Mouse (Mus musculus): ENCODE data around the gene Irgc1. TPM values are rescaled to one million over a fixed set of nuclear protein-coding genes. Genes with fewer than 3 reads are reported as not detected.
"Not testable (repeated sequence)": the region's sequence is repeated elsewhere in the genome, so short reads cannot be mapped to it uniquely, and the experiment has no call there.

The Irgc1 gene
- total and polyA plus RNA-seq, 2 experiments from 2014 or later, result not detected

DNA sequence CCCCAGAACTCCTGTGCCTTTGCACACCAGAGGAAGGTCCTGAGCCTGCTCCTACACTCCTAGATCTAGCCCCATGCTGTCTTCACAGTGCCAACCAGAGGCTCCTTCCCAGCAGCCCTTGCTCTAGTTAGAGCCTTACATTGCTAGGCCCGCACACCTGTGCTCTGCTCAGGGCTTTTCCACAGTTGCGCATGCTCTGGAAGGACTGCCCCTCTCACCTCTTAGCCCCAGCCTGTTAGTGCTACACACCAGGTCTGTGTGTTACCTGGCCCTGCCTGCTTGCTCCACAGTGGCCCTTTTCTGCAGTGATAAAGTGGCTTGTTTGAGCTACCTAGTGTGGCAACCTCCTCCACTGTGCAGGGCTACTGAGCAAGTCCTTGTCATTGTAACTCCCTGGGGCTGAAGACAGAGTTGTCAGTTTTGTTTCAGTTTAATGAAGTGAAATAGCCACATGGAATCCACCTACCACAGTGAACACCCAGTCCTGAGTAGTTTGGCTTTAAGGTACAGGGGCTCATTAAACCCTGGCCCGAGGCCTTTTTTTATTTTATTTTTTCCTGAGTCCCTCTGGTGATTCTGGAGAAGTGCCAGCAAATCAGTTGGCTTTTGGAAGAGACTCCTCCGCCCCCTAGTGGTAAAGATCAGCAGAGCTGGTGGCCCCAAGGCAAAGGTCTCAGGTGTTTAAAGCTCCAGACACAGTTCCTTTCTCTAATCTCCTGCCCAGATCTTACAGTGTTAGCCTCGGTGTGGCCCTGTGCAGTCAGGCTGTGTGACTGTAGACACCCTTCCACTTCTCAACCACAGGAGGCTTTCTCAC is 45.4 kb downstream of the Irgc1 start:
- Histone ChIP-seq H3K4me3 (ENCODE audit: low read depth, low read length) (no peak overlapping the region), H3K4me2 (ENCODE audit: low read depth, low read length, poor library complexity, severe bottlenecking) (no peak overlapping the region), H3K9ac (replicated peaks; ENCODE audit: low read length, poor library complexity, severe bottlenecking) (no peak overlapping the region), H3K9me3 (ENCODE audit: low read length) (no peaks in the 10 kb centered on the region), H3K27me3 (ENCODE audit: insufficient read depth, low read length) (no peaks in the 10 kb centered on the region), H3K4me1 (ENCODE audit: insufficient read depth, low read length) (no peaks in the 10 kb centered on the region), H3K36me3 (ENCODE audit: insufficient read depth, low read length) (peaks cover 26% of the 10 kb centered on the region), H3K27ac (ENCODE audit: low read depth, low read length) (peak overlapping the region; percentile 57; the same call in 1 of the 2 replicates)
- WGBS, result 43% methylated on average over 5 of the region's 5 CpGs
- peak; percentile 81 for TF ChIP-seq CTCF (IDR thresholded peaks at IDR 0.05)
- DNase-seq (ENCODE audit: low spot score), result peak; percentile 87
- no peak for ATAC-seq (ENCODE audit: low FRiP score)

DNA sequence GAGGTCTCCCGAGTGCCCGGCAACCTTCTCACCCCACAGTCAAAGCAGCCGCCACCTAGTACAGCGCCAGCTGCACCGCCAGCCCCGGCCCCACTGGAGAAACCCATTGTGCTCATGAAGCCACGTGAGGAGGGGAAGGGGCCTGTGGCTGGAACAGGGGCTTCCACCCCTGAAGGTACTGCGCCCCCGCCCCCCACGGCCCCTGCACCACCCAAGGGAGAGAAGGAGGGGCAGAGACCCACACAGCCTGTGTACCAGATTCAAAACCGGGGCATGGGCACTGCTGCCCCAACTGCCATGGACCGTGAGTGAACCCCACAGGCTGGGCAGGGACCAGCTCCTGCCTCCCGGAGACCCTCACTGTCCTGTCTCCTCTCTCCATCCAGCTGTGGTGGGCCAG is 46.4 kb downstream of the Irgc1 start:
- no peak overlapping the region for H3K4me3 ChIP-seq (ENCODE audit: low read depth, low read length)
- H3K36me3 ChIP-seq (ENCODE audit: insufficient read depth, low read length), result peaks cover 26% of the 10 kb centered on the region
- ATAC-seq (ENCODE audit: low FRiP score), result no peak
- no peak for TF ChIP-seq CTCF (IDR thresholded peaks at IDR 0.05)
- H3K9me3 ChIP-seq (ENCODE audit: low read length), result no peaks in the 10 kb centered on the region
- H3K9ac ChIP-seq (replicated peaks; ENCODE audit: low read length, poor library complexity, severe bottlenecking), result no peak overlapping the region
- no peak overlapping the region for H3K27ac ChIP-seq (ENCODE audit: low read depth, low read length)
- DNase-seq (ENCODE audit: low spot score), result no peak
- no peaks in the 10 kb centered on the region for H3K27me3 ChIP-seq (ENCODE audit: insufficient read depth, low read length)
- no peak overlapping the region for H3K4me2 ChIP-seq (ENCODE audit: low read depth, low read length, poor library complexity, severe bottlenecking)
- 86% methylated on average over 13 of the region's 13 CpGs for WGBS
- no peaks in the 10 kb centered on the region for H3K4me1 ChIP-seq (ENCODE audit: insufficient read depth, low read length)

DNA sequence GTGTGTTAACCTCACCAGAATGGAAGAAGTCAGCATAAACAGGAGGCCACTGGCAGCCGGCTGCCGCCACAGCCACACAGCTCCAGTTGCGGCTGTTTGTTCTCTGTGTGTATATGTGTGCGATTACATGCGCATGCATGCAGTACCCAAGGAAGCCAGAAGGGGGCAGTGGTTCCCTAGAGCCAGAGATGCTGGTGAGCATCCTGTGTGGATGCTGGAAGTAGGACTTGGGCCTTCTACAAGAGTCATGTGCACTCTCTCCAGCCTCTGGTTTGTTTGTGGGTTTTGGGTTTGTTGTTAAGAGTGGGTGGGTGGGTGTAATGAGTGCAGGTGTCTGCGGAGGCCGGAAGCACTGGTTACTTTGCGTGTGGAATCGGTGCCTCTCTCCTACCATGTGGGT is 49.2 kb downstream of the Irgc1 start:
- peak; percentile 70 for TF ChIP-seq CTCF (IDR thresholded peaks at IDR 0.05)
- H3K9me3 ChIP-seq (ENCODE audit: low read length), result no peaks in the 10 kb centered on the region
- DNase-seq (ENCODE audit: low spot score), result no peak
- ATAC-seq (ENCODE audit: low FRiP score), result no peak
- H3K4me2 ChIP-seq (ENCODE audit: low read depth, low read length, poor library complexity, severe bottlenecking), result no peak overlapping the region
- H3K27me3 ChIP-seq (ENCODE audit: insufficient read depth, low read length), result no peaks in the 10 kb centered on the region
- H3K27ac ChIP-seq (ENCODE audit: low read depth, low read length), result no peak overlapping the region
- no peak overlapping the region for H3K4me3 ChIP-seq (ENCODE audit: low read depth, low read length)
- H3K9ac ChIP-seq (replicated peaks; ENCODE audit: low read length, poor library complexity, severe bottlenecking), result no peak overlapping the region
- WGBS, result 99% methylated on average over 9 of the region's 9 CpGs
- no peaks in the 10 kb centered on the region for H3K4me1 ChIP-seq (ENCODE audit: insufficient read depth, low read length)
- peaks cover 20% of the 10 kb centered on the region for H3K36me3 ChIP-seq (ENCODE audit: insufficient read depth, low read length)

DNA sequence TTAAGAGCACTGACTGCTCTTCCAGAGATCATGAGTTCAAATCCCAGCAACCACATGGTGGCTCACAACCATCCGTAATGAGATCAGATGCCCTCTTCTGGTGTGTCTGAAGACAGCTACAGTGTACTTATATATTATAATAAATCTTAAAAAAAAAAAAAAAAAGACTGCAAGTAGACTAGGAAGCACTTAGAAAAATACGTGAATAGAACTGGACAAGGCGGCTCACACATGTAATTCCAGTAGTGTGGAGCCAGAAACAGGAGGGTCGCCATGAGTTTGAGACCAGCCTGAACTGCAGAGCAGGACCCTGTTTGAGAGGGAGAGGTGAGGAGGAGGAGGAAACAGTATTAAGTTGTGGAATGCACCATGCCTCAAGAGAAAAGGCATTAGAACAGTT is 51.6 kb downstream of the Irgc1 start:
- ATAC-seq (ENCODE audit: low FRiP score), result not testable (repeated sequence)

DNA sequence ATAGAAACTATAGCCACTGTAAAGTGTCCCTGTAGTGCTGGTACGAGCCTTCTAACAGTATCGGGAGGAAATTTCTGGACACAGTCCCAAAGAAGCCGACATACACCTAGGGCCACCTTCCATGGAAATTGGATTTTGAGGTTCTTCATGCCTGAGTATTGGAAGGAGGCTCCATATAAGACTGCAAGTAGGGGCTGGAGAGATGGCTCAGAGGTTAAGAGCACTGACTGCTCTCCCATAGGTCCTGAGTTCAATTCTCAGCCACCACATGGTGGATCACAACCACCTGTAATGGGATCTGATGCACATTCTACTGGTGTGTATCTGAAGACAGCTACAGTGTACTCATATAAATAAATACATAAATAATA is 52.0 kb downstream of the Irgc1 start:
- H3K36me3 ChIP-seq (ENCODE audit: insufficient read depth, low read length), result peaks cover 8% of the 10 kb centered on the region; the same call in 1 of the 2 replicates
- H3K27me3 ChIP-seq (ENCODE audit: insufficient read depth, low read length), result no peaks in the 10 kb centered on the region
- no peaks in the 10 kb centered on the region for H3K9me3 ChIP-seq (ENCODE audit: low read length)
- ATAC-seq (ENCODE audit: low FRiP score) (no peak), DNase-seq (ENCODE audit: low spot score) (no peak)
- no peaks in the 10 kb centered on the region for H3K4me1 ChIP-seq (ENCODE audit: insufficient read depth, low read length)
- peak overlapping the region; percentile 48 for H3K4me2 ChIP-seq (ENCODE audit: low read depth, low read length, poor library complexity, severe bottlenecking)
- peak overlapping the region; percentile 96 for H3K27ac ChIP-seq (ENCODE audit: low read depth, low read length)
- peak overlapping the region; percentile 72 for H3K9ac ChIP-seq (replicated peaks; ENCODE audit: low read length, poor library complexity, severe bottlenecking)
- peak overlapping the region; percentile 55 for H3K4me3 ChIP-seq (ENCODE audit: low read depth, low read length)
- 4% methylated on average over 3 of the region's 3 CpGs for WGBS
- no peak for TF ChIP-seq CTCF (IDR thresholded peaks at IDR 0.05)

More for the DNA sequence above, 51.6 kb downstream of the Irgc1 start:
- H3K9me3 ChIP-seq (ENCODE audit: low read length); DNase-seq (ENCODE audit: low spot score); H3K4me1 ChIP-seq (ENCODE audit: insufficient read depth, low read length); H3K27ac ChIP-seq (ENCODE audit: low read depth, low read length); H3K4me2 ChIP-seq (ENCODE audit: low read depth, low read length, poor library complexity, severe bottlenecking); H3K9ac ChIP-seq (replicated peaks; ENCODE audit: low read length, poor library complexity, severe bottlenecking); H3K27me3 ChIP-seq (ENCODE audit: insufficient read depth, low read length): not testable (repeated sequence)
- Histone ChIP-seq H3K36me3 (ENCODE audit: insufficient read depth, low read length) (peaks cover 12% of the 10 kb centered on the region), H3K4me3 (ENCODE audit: low read depth, low read length) (peak overlapping the region; percentile 55; the same call in 1 of the 2 replicates)
- WGBS, result 96% methylated on average over 4 of the region's 4 CpGs

DNA sequence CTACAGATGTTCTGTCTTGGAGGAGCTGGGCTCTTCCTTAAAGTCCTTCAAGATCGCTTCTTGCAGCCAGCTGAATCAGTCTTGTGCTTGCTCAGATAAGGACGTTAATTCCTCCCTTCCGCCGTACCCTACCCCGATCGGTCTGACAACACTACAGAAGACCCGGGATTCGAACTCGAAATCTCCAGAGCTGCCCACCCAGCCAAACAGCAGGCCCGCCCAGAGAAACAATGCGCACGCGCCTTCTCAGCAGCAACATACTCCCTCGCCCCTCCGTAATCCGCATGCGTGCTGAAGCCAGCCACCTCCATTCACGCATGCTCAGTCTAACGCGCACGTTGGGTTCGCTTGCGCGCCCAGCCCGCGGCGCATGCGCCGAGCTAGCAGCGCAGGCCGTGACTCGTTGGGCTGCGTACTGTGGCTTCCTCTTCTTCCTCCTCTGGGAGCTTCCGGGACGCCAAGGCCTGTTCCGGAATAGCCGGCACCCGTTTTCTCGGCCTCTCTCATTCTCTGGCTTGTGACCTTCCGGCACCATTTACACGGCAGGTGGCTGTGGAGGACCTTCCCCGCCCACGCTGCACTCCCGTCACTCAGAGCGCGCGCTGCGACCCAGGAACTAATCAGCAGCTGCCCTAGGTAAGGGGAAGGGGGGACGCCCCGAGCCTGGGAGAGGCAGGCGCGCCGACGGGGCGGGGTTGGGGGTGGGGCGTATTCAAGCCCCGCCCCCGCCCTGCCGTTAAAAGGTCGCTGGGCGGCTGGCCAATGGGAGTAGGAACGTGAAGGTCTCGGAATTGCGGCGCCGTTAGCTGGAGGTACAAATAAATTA is 52.6 kb downstream of the Irgc1 start, which contains the start of gene Smg9:
Gene Smg9, plus strand, starts transcription at position 364 of the 826 bp plus-strand sequence.
- Histone ChIP-seq H3K4me2 (ENCODE audit: low read depth, low read length, poor library complexity, severe bottlenecking) (peak within 1 kb of the TSS; percentile 48), H3K4me1 (ENCODE audit: insufficient read depth, low read length) (no peaks in the 10 kb centered on the region), H3K27me3 (ENCODE audit: insufficient read depth, low read length) (no peaks in the 10 kb centered on the region), H3K9me3 (ENCODE audit: low read length) (no peaks in the 10 kb centered on the region), H3K9ac (replicated peaks; ENCODE audit: low read length, poor library complexity, severe bottlenecking) (peak within 1 kb of the TSS; percentile 72), H3K27ac (ENCODE audit: low read depth, low read length) (peak within 1 kb of the TSS; percentile 96), H3K4me3 (ENCODE audit: low read depth, low read length) (peak within 1 kb of the TSS; percentile 55), H3K36me3 (ENCODE audit: insufficient read depth, low read length) (peaks cover 5% of the 10 kb centered on the region; the same call in 1 of the 2 replicates)
- peak; percentile 95 for ATAC-seq (ENCODE audit: low FRiP score)
- 3% methylated on average over 66 of the region's 66 CpGs for WGBS
- no peak for TF ChIP-seq CTCF (IDR thresholded peaks at IDR 0.05)
- peak; percentile 99 for DNase-seq (ENCODE audit: low spot score)

Measured in midbrain, postnatal 0 days (tissue).